Mouse (Mus musculus): ENCODE measurements around the gene Slc26a6.

Slc26a6 gene

DNA sequence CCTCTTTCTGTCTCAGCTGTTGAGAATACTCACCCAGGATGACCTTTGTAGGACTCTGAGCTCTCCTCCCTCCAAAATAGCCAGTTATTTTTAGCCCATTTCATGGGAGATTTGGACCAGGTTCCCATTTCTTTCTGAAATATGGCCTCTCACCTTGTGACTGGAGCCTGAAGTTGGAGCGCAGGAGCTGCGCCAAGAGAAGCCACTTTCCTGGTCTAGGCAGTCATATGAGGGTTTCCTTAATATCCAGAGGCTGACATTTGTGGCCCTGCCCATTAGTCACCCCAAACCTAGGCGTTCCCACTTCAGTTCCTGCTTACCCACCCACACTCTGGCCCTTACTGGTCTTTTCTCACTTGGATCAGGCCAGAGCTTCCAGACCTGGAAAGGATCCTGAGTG is at the start of gene Slc26a6:
TSS of gene Slc26a6 (plus strand) at position 308 of the 400 bp plus-strand sequence.
- DNase-seq (ENCODE audit: low read depth, low spot score): no peak

DNA sequence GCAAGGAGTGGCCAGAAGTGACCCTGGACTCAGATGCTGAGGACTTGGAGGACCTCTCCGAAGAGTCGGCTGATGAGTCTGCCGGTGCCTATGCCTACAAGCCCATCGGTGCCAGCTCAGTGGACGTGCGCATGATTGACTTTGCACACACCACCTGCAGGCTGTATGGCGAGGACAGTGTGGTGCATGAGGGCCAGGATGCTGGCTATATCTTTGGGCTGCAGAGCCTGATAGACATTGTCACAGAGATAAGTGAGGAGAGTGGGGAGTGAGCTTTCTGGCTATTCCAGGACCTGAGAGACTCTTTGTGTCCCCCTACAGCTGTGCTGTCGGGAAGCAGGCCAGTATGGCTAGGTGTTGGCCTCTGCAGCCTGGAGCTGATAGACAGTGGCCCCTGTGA is 47.3 kb upstream of the Slc26a6 start:
- no peak for DNase-seq (ENCODE audit: low read depth, low spot score)

DNA sequence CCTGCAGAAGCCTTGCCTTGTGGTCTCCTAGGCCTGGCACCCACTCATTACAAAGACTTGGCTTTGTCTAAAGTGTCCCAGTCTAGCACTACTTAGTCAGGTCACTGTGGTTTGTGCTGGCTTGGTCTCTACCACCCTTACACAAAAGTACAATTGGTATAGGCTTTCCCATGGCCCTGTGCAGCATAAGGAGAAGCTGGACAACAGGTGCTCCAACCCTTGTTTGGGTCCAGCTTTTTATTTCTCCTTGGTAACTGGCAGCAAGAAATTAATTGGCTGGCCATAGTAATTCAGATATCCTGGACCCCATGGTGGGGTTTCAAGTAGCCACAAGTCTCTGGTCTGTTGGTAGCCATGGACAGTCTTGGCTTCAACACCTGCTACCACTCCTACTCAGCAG is 46.7 kb upstream of the Slc26a6 start:
- DNase-seq (ENCODE audit: low read depth, low spot score): no peak

DNA sequence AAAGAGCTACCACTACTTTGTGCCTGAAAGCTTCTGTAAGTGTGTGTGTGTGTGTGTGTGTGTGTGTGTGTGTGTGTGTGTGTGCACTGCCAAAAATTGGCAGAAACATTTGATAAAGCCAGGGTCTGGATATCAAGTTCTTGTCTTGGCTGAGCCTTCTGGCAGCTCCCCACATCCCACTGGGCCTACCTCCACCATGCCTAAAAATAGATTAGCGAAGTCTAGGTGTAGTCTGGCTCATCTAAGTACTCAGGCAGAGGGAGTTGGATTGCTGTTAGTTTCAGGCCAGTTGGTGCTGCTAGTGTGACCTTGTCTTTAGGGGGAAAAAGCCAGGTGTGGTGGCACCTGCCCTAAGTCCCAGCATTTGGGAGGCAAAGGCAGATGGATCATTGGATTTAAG is 46.3 kb upstream of the Slc26a6 start:
- DNase-seq (ENCODE audit: low read depth, low spot score): no peak

DNA sequence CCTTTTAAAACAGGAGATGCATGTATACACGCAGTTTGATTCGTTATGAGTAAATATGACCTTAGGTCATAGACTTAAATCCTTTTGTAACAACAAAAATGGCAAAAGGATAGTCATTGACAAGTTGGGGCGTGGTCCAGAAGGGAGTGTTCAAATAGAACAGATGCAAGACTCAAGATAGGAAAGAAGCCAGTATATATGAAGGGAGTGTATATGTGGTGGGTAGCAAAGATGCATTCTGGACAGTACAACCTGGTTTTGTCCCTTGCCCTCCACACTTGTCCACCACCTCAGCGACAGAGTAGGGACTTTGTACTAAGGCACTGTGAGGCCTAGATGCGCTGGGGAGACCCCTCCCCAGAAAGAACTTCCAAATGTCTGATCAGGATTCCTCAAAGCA is 45.4 kb upstream of the Slc26a6 start:
- peak; percentile 17 for DNase-seq (ENCODE audit: low read depth, low spot score)

DNA sequence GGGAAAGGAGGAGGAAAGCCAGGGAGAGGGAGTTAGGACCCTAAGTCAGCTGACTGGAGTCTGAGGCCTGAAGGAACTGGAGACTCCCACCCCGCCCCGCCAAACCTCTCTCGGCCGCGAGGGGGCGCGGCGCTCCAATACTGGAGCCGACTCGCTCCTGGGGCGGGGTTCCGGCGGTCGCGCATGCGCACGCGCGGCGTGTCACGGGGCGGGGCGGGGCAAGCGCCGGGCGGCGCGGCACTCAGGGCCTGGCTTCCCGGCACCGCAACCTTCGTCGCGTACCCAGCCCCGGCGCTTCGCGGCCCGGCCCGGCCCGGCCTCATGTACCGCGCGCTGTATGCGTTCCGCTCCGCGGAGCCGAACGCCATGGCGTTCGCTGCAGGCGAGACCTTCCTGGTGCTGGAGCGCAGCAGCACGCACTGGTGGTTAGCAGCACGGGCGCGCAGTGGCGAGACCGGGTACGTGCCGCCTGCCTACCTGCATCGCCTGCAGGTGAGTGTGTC is 44.9 kb upstream of the Slc26a6 start, which contains the start of gene Nckipsd:
TSS of gene Nckipsd (plus strand) at position 206 of the 503 bp plus-strand sequence.
- DNase-seq (ENCODE audit: low read depth, low spot score): peak; percentile 94

DNA sequence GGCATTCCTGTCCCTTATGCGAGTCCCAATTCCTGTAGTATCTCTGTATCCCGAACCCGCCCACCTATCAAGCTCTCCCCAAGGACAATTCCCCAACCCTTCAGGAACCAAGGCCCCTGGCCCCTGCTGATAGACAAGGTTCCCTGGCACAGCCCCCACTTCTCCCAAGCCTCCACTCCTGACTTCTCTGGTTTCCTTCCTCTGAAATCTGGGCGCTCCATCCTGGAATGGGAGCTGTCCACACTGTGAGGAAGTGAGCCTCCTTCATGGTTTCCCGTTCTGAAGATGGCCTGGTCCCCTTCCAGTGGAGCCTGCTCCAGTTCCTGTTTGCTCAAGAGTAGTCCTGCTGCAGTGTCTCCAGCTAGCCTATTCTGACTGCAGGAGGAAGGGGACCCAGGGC is 43.9 kb upstream of the Slc26a6 start:
- DNase-seq (ENCODE audit: low read depth, low spot score): no peak

DNA sequence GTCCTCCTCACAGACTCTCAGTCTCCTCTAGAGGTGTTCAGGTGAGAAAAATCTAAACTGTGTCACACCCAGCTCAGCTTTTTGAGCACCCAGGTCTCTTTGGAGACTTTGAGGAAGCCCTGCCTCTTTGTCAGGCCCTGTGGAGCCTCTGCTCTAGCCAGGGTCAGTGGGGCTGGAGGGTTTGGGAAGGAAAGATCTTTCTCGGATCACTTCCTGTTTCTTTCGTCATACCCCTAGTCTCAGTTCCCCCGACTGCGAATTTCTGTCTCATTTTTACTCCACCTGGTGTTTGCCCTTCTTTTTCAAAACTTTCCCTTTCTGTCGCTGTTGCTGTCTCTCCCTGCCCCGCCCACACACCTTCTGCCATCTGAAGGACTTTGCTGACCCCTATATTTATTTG is 43.4 kb upstream of the Slc26a6 start:
- peak; percentile 79 for DNase-seq (ENCODE audit: low read depth, low spot score)

DNA sequence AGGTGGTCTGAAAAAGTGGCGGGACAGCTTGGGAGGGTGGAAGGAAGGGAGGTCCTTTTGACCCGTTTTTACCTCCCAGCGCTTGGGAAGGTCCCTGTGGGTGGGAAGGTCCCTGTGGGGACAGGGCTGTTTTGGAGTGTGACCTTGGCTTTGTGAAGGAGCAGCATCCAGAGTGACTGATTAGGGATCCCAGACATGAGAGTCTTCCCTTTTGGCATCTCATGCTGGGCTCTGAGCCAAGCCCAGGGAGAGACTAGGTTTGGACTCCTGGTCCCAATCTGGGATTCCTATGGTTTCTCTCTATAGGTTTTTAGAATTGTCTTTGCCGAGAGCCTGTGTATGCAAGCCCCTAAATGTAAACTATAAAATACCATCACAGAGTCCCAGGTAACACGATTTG is 42.6 kb upstream of the Slc26a6 start:
- no peak for DNase-seq (ENCODE audit: low read depth, low spot score)

DNA sequence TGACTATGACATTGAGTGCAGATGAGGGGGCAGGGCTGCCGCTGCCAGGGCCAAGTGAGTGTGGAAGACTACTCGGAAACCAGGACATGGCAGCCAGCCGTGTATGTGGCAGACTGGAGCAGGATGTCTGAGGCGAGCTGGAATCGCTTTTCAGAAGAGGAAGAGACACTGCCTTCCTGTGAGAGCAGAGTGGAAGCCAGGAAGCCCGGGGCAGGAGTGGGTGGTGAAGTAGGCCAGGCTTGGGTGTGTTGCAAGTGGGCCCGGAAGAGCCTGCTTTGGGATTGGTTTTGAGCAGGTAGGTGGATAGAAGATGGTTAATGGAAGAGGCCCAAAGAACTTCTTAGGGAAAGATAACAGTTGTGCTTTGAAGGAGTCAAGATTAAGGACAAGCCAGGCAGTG is 37.5 kb upstream of the Slc26a6 start:
- DNase-seq (ENCODE audit: low read depth, low spot score): no peak

DNA sequence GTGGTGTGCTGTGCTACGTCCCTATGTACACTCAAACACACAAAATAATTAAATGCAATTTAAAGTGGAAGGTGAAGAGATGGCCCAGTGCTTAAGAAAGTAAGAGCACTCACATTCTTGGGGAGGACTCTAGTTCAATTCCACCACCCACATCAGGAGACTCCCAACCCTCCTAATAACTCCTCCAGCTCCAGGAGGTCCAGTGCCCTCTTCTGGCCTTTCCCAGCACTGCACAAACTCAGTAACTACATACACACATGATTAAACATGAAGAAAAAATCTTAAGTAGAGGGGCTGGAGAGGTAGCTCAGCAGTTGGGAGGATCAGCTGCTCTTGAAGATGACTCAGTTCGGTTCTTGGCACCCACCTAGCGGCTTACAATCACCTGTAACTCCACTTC is 33.6 kb upstream of the Slc26a6 start:
- peak; percentile 53 for DNase-seq (ENCODE audit: low read depth, low spot score)

DNA sequence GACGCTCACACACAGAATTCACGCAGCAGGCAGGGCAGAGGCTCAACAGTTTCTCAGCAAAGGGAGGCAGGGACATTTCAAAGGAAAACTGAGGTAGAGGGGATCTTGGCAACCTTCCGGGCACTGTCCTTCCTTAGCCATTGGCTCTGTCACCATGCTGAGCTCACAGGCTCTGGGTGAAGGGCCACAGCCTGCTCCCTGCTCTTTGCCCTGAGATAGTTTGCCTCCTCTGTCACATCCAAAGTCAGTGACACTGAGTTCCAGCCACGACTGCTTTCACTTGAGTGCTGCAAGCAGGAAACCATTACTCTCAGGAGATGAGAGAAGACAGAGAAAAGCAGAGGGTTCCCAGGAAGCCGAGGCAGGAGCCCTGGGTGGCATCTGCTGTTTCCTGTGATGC is 33.0 kb upstream of the Slc26a6 start:
- DNase-seq (ENCODE audit: low read depth, low spot score): no peak

DNA sequence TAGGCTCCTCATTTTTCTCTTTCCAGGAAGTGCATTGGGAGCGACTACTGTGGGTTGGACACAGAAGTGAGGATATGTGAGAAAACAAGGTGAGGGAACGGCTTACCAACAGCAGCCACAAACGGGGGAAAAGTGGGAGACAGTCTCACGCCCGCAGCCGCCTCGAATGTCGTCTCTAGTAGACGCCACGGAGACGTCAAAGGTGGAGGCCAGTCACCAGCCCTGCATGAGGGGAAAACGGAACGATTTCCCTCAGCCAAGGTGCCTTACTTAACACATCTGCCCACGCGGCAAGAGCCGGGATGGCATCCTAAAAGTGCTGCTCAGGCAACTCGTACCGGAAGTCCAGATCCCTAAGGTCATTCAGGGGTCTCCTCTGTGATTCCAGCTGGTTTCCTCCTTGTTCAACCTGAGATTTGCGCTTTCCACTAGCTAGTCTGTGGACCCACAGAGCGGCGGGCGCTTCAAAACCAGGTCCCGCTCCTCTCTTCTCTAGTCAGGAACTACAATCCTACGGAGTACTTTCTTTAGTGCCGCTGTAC is 28.9 kb upstream of the Slc26a6 start:
- no peak for DNase-seq (ENCODE audit: low read depth, low spot score)

DNA sequence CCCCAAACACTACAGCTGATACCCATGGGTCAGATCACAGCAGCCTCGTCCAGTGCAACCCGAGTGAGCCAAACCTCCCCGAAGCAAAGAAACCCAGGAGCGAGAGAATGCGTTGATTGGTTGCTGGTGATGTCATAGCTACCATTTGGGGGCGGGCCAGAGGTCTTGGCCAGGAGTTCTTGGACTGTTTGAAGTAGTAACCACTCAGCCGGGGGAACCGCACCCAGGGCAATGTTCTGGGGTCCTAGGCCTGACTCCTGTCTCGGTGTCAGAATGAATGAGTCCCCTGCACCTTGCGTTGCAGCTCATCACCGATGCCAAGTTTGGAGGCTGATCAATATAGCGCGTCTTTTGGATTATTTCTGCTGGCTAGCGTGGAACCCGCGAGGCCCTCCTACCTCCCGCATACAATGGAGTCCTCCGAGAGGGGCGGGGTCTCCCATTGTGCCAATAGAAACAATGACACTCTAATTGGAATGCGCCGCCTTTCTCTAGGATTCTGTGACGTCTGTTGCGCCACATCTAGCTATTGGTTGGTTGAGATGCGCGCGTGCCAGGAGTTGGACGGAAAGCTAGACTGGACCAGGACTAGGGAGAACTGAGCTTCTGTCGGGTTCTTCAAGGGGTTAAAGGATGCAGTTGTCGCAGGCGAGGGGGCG is 28.2 kb upstream of the Slc26a6 start:
- no peak for DNase-seq (ENCODE audit: low read depth, low spot score)

DNA sequence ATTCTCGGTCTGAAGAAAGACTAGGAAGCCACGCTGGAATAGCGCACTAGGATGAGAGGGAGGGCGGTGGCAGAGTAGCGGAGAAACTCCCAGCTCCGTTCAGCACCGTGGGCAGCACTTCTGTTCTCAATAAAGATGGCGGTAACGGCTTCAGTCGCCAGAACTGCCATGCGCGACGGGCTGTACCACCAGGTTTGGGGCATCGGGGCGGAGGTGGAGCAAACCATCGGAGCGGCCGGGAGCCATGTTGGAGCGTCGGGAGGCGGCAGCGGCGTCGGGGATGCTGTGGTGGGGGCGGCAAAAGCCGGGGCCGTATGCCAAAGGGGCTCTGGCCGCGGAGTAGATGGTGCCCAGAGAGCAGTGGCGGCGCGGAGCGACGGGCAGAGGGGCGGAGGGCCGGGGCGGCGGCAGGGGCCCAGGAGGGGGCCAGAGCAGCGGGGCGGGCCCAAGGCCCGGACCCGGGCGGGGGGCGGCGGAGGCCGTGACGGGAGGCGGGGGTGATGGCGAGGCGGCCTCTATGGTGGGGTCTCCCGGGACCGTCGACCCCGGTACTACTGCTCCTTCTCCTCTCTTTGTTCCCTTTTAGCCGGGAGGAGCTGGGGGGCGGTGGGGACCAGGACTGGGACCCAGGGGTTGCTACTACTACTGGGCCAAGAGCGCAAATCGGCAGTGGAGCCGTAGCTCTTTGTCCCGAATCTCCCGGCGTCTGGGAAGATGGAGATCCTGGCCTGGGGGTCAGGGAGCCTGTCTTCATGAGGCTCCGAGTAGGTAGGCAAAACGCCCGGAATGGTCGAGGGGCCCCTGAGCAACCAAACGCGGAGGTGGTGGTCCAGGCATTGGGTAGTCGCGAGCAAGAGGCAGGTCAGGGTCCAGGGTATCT is 27.0 kb upstream of the Slc26a6 start, which contains the start of gene Celsr3:
TSS of gene Celsr3 (plus strand) at position 501 of the 880 bp plus-strand sequence.
- DNase-seq (ENCODE audit: low read depth, low spot score): no peak

DNA sequence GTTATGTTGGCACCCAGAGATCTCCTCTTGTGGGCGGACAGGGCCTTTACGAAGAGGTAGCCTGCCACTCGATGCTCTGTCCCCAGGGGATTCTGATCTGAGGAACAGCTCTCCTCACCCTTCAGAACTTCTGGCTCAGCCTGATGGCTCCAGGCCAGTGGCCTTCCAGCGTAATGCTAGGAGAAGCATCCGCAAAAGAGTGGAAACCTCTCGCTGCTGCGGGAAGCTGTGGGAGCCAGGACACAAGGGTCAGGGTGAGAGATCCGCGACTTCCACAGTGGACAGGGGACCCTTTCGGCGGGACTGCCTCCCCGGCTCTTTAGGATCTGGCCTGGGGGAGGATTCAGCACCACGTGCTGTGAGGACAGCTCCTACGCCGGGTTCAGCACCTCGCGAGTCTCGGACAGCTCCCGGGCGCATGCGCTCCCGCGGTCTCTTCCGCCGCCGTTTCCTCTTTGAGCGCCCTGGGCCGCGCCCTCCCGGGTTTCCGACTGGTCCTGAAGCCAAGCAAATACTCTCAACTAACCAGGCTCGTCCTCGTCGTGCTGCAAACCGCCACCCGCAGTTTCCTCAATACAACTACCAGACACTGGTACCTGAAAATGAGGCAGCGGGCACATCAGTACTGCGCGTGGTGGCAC is 26.3 kb upstream of the Slc26a6 start:
- DNase-seq (ENCODE audit: low read depth, low spot score): no peak

DNA sequence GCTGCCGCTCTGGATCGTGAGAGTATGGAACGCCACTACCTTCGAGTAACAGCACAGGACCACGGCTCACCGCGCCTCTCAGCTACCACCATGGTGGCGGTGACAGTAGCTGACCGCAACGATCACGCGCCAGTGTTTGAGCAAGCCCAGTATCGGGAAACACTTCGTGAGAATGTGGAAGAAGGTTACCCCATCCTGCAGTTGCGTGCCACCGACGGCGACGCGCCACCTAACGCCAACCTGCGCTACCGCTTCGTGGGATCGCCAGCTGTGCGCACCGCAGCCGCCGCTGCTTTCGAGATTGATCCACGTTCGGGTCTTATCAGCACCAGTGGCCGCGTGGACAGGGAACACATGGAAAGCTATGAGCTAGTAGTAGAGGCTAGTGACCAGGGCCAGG is 25.6 kb upstream of the Slc26a6 start:
- DNase-seq (ENCODE audit: low read depth, low spot score): no peak

DNA sequence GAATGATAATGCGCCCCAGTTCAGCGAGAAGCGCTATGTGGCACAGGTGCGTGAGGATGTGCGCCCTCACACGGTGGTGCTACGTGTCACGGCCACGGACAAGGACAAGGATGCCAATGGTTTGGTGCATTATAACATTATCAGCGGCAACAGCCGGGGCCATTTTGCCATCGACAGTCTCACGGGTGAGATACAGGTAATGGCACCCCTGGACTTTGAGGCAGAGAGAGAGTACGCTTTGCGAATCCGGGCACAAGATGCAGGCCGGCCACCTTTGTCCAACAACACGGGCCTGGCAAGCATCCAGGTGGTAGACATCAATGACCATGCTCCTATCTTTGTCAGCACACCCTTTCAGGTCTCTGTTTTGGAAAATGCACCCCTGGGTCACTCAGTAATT is 25.2 kb upstream of the Slc26a6 start:
- no peak for DNase-seq (ENCODE audit: low read depth, low spot score)

DNA sequence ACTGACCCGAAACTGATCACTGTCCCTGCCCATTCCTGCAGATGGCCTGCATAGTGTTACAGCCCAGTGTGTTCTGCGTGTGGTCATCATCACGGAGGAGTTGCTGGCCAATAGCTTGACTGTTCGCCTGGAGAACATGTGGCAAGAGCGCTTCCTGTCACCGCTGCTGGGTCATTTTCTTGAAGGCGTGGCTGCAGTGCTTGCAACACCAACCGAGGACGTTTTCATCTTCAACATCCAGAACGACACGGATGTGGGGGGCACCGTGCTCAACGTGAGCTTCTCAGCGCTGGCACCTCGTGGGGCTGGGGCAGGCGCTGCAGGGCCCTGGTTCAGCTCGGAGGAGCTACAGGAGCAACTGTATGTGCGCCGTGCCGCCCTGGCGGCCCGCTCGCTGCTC is 21.4 kb upstream of the Slc26a6 start:
- DNase-seq (ENCODE audit: low read depth, low spot score): no peak

DNA sequence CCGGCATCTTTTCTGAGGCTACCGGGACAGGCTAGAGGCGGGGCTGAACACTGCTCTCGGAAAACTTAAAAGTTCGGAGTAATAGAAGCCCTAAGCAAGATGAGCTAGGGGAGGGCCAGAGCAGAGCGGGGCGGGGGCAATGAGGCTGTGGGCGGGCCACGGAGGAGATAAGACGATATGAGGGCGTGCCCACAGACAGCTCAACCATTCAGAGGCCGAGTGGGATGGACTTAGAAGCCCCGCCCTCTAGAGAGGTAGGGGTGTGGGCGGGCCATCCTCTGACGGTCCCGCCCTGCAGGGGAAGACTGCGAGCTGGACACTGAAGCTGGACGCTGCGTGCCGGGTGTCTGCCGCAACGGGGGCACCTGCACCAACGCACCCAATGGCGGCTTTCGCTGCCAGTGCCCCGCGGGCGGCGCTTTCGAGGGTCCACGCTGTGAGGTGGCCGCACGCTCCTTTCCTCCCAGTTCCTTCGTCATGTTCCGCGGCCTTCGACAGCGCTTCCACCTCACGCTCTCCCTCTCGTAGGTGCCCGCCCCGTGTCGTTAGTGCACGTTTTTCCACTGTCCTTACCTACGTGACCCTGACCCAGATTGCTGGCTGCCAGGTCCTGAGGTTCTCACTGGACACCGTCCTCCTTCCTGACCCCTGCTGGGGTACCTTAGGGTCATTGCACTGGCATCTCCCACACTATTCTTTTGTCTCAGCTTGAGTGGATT is 20.5 kb upstream of the Slc26a6 start:
- DNase-seq (ENCODE audit: low read depth, low spot score): peak; percentile 92

DNA sequence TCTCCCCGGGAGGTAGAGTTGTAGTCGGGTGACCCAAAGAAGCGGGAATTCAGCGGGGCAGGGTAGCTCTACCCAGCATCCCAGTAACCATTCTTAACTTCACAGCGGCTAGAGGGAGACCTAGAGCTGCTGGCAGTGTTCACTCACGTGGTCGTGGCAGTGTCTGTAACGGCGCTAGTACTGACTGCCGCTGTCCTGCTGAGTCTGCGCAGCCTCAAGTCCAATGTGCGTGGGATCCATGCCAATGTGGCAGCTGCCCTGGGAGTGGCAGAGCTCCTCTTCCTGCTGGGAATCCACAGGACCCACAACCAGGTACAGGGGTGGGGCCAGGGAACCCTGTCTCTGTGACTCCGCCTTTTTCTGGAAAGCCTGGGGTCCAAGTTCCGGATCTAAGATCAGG is 10.1 kb upstream of the Slc26a6 start:
- peak; percentile 15 for DNase-seq (ENCODE audit: low read depth, low spot score)
